27 mouse cellular contexts compared by ENCODE assay signal in genomic region chr4:108014466-108014865, GRCm38 (mm10). TPM values are rescaled to one million over a fixed set of nuclear protein-coding genes. Genes with fewer than 3 reads are reported as not detected.
DNase-seq lines count a peak whose midpoint lies in the region; ATAC-seq lines count a peak whose summit lies in the region.
"Had no signal": no experiment of that assay in that cellular context is flagged by ENCODE, and none has a peak within 500 bp of the region (broad histone marks: within the 10 kb centered on the region; RNA-seq: fewer than 3 reads in every experiment).

No protein-coding gene starts in this region.

- DNase-seq in forebrain, embryonic 10.5 days (ENCODE audit: extremely low spot score, low spot score): no peak
- DNase-seq in heart, adult 11 months: peak; percentile 93
- no peak for DNase-seq in heart, postnatal 36 days
- DNase-seq in heart, embryonic 10.5 days (ENCODE audit: low spot score): no peak
- DNase-seq in heart, postnatal 14 days: no peak
- DNase-seq: adrenal gland, postnatal 36 days; B cell, adult 2 months; cerebellum, adult 11 months; cerebellum, adult 18-20 months; cerebellum, adult 8-10 months; cerebellum, adult 9-11 months; cerebellum, postnatal 14 days; cerebellum, postnatal 36 days; embryo, embryonic 11 days had no signal

- intact Hi-C loops in heart, postnatal 36 days (cut with DNase I): no loop called here
- intact Hi-C loops in heart, postnatal 14 days (cut with DNase I): no loop called here

- H3K9me3 ChIP-seq in forebrain, embryonic 10.5 days: no peaks in the 10 kb centered on the region
- no peaks in the 10 kb centered on the region for H3K9me3 ChIP-seq in forebrain, embryonic 16.5 days (ENCODE audit: control insufficient read depth, low read length)
- H3K9me3 ChIP-seq in heart, embryonic 10.5 days: no peaks in the 10 kb centered on the region
- H3K9me3 ChIP-seq: embryonic facial prominence, embryonic 13.5 days; embryonic facial prominence, embryonic 15.5 days; forebrain, embryonic 13.5 days; forebrain, embryonic 15.5 days; G1E had no signal

- no peak overlapping the region for H3K4me3 ChIP-seq in forebrain, embryonic 10.5 days
- no peak overlapping the region for H3K4me3 ChIP-seq in forebrain, embryonic 16.5 days (replicated peaks; ENCODE audit: low read length)
- H3K4me3 ChIP-seq in heart, embryonic 10.5 days: no peak overlapping the region
- H3K4me3 ChIP-seq: embryonic facial prominence, embryonic 13.5 days; embryonic facial prominence, embryonic 15.5 days; erythroblast, embryonic 14.5 days; forebrain, embryonic 13.5 days; forebrain, embryonic 15.5 days had no signal

- 0 out of 2 replicates have a peak overlapping the region, but pooled peaks have one; percentile 12 for H3K27ac ChIP-seq in forebrain, embryonic 10.5 days
- H3K27ac ChIP-seq in forebrain, embryonic 16.5 days (ENCODE audit: low read length): no peak overlapping the region
- 0 out of 2 replicates have a peak overlapping the region, but pooled peaks have one; percentile 38 for H3K27ac ChIP-seq in heart, embryonic 10.5 days
- H3K27ac ChIP-seq: embryonic facial prominence, embryonic 13.5 days; embryonic facial prominence, embryonic 15.5 days; forebrain, embryonic 13.5 days; forebrain, embryonic 15.5 days had no signal

- H3K9ac ChIP-seq in forebrain, embryonic 16.5 days (replicated peaks; ENCODE audit: low read depth, low read length): no peak overlapping the region
- H3K9ac ChIP-seq: embryonic facial prominence, embryonic 13.5 days; embryonic facial prominence, embryonic 15.5 days; forebrain, embryonic 13.5 days; forebrain, embryonic 15.5 days had no signal

- no peaks in the 10 kb centered on the region for H3K36me3 ChIP-seq in forebrain, embryonic 10.5 days (replicated peaks)
- no peaks in the 10 kb centered on the region for H3K36me3 ChIP-seq in forebrain, embryonic 16.5 days (ENCODE audit: control insufficient read depth, insufficient read depth)
- no peaks in the 10 kb centered on the region for H3K36me3 ChIP-seq in heart, embryonic 10.5 days
- H3K36me3 ChIP-seq: embryonic facial prominence, embryonic 13.5 days; embryonic facial prominence, embryonic 15.5 days; forebrain, embryonic 15.5 days; G1E had no signal

- no peaks in the 10 kb centered on the region for H3K27me3 ChIP-seq in forebrain, embryonic 10.5 days (ENCODE audit: poor library complexity, severe bottlenecking)
- no peaks in the 10 kb centered on the region for H3K27me3 ChIP-seq in forebrain, embryonic 16.5 days (replicated peaks; ENCODE audit: control insufficient read depth, insufficient read depth, low read length)
- H3K27me3 ChIP-seq in heart, embryonic 10.5 days (ENCODE audit: insufficient read depth, poor library complexity, severe bottlenecking): peaks cover 13% of the 10 kb centered on the region; the same call in 1 of the 2 replicates
- H3K27me3 ChIP-seq: embryonic facial prominence, embryonic 13.5 days; embryonic facial prominence, embryonic 15.5 days; forebrain, embryonic 13.5 days; forebrain, embryonic 15.5 days; Patski had no signal

- H3K4me1 ChIP-seq in forebrain, embryonic 10.5 days: peaks cover 21% of the 10 kb centered on the region
- H3K4me1 ChIP-seq in forebrain, embryonic 16.5 days (replicated peaks; ENCODE audit: control insufficient read depth, insufficient read depth, low read length): no peaks in the 10 kb centered on the region; the same call in 1 of the 2 replicates
- H3K4me1 ChIP-seq in heart, embryonic 10.5 days: peaks cover 32% of the 10 kb centered on the region

- no peak for ATAC-seq in forebrain, embryonic 16.5 days
- ATAC-seq: activated CD4-positive, CD25-positive, alpha-beta regulatory T cell, adult 4 months; CD4-positive, CD25-positive, alpha-beta regulatory T cell, adult 4 months; forebrain, embryonic 13.5 days; forebrain, embryonic 15.5 days; Patski had no signal

- no peak overlapping the region for H3K4me2 ChIP-seq in forebrain, embryonic 16.5 days (ENCODE audit: low read length)
- H3K4me2 ChIP-seq: embryonic facial prominence, embryonic 13.5 days; embryonic facial prominence, embryonic 15.5 days; forebrain, embryonic 13.5 days; forebrain, embryonic 15.5 days had no signal

- whole genome bisulfite sequencing in forebrain, embryonic 10.5 days: 71% methylated on average over 2 of the region's 2 CpGs
- WGBS in forebrain, embryonic 16.5 days: 60% methylated on average over 2 of the region's 2 CpGs
- WGBS in heart, embryonic 10.5 days: 84% methylated on average over 2 of the region's 2 CpGs

RNA-seq across cellular contexts. Expression of gene Slc1a7, which starts 46.3 kb away (rescaled TPM):
- 0.06 TPM in 1 of 2 replicates, not detected in the other for polyA plus RNA-seq in forebrain, embryonic 10.5 days (2016; fragmentation: Nextera tagmentation; extraction: Ambion mirVana)
- not detected in 2 replicates for polyA plus RNA-seq in forebrain, embryonic 16.5 days (2015; fragmentation: Nextera tagmentation; extraction: Ambion mirVana)
- total RNA-seq in heart, postnatal 36 days (2021): under 1 TPM; 0.27 to 0.33 TPM
- not detected in 2 replicates for polyA plus RNA-seq in heart, embryonic 10.5 days (2016; fragmentation: Nextera tagmentation; extraction: Ambion mirVana)
- under 1 TPM; 0.07 to 0.14 TPM for total RNA-seq in heart, postnatal 14 days (2021)
- total RNA-seq: CH12.LX; common myeloid progenitor, adult 5-6 weeks had no signal
- polyA plus RNA-seq: CD4-positive, CD25-positive, alpha-beta regulatory T cell, adult 4 months; embryonic facial prominence, embryonic 13.5 days; erythroblast, embryonic 14.5 days; forebrain, embryonic 11.5 days; forebrain, embryonic 13.5 days; G1E had no signal
